Mouse (Mus musculus): ENCODE data around the gene Thumpd1.

- TF ChIP-seq POLR2A (IDR thresholded peaks at IDR 0.05; ENCODE audit: borderline replicate concordance, extremely low read depth, low read depth, low read length) (no peak), CTCF (IDR thresholded peaks at IDR 0.05; ENCODE audit: insufficient read depth, low read length) (no peak)
Measured at GRCm38 (mm10) chr7:119667893-119668292, 52.7 kb downstream of the Thumpd1 start.

Data from lung, adult 2 months (tissue).